Mouse (Mus musculus) heart, postnatal 0 days (tissue): ENCODE data around the gene Zcchc2.

ENCODE experiments used
- CTCF ChIP-seq: IDR thresholded peaks from 2 replicates; pipeline ENCODE4 v1.5.1; 2016; ENCODE audit warnings: antibody characterized with exemption, control low read depth, low read depth
- EP300 ChIP-seq: IDR thresholded peaks from 2 replicates; pipeline ENCODE4 v1.6.1; 2016; ENCODE audit warnings: antibody characterized with exemption, low read depth

GRCm38 (mm10) chr1:106069867-106070543, 79.8 kb downstream of the Zcchc2 start:
- TF ChIP-seq CTCF (no peak), EP300 (no peak)
